Mouse (Mus musculus): ENCODE data around the gene Eif4e.

Gene Eif4e

DNA sequence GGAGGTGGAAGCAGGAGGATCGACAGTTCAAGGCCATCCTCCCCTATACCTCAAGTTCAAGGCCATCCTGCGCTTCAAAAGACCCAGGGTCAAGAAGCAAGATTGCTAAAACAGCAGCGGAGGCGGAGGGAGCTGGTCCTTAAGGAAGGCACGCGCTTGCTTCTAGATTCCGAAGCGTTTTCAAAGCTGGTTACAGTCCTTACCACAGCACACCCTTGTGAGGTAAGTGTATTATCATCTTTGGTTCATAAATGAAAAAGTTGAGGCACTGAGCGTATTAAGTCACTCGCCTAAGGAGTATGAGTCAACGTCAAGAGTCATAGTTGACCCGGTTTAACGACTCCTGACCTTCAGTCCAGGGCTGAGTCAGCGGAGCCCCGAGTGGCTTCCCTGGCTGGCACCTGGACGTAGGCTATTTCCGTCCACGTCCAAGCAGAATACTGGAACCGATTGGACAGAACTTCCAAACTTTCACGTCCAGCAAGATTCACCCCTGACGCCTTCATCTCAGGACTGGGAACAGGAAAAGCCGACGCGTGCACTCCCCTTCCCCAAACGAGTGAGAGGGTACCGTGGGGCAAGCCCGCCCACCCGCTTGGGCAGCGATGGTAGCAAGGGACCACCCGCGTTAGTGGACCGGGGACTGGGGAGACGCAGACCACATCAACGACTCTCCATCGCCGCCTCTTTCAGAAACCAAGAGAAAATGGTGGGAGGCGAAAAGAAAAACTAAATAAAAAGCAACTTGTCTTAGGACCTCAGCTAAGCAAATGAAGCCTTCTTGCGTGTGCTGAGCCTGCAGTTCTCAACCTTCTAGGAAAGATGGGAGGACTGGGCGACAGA is at the start of gene Eif4e:
Gene Eif4e (plus strand): TSS at position 107 of the 843 bp plus-strand sequence.
- peak; percentile 54 for DNase-seq (ENCODE audit: low read depth, low spot score)

DNA sequence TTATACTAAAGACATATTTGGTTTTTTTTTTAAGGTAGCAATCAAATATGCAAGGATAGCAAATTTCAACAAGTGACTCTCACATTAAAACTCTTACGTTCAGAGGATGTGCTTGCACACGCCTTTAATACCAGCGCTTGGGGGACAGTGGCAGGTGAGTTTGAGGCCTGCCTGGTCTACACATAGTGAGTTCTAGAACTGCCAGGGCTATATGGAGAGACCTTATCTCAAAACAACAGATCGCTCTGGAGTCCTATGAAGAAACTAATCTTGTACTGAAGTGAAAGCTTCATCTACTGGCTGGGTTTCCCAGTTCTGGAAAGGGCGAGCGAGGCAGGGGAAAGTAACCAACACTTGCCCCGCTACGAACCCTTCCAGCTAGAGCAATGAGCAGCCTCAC is 46.5 kb upstream of the Eif4e start:
- DNase-seq (ENCODE audit: low read depth, low spot score), result no peak

DNA sequence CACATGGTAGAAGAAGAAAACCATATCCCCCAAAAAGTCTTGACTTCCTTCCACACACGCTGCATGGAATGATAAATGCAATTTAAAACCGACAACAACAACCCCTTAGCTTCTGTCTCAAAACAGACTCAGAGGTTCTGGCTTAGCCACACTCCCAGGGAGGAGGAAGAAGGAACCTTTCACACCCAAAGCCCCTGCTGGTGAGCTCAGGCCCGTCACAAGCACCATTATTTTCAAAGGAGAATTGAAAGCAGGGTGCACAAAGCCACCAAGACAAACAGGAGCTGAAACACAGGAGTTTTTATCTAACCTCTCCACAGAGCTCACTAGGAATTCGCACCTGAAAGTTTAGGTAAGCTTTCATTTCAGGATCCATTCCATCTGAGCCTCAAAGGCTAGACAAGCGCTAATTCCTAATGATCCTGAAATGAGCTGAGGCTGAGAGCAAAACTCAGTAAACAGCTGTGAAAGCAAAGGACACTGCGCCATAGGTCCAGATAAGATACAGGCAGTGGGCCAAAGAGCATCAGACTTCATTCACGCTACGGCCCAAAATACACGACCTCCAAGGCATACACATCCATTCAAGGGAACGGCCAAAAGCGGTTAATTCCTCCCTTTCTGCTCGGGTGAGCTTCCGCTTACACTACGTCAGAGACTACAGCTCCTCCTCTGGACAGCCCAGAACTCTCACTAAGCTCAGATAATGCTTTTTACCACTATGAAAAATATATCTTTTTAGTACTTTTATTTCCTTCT is 44.3 kb upstream of the Eif4e start:
- no peak for DNase-seq (ENCODE audit: low read depth, low spot score)

DNA sequence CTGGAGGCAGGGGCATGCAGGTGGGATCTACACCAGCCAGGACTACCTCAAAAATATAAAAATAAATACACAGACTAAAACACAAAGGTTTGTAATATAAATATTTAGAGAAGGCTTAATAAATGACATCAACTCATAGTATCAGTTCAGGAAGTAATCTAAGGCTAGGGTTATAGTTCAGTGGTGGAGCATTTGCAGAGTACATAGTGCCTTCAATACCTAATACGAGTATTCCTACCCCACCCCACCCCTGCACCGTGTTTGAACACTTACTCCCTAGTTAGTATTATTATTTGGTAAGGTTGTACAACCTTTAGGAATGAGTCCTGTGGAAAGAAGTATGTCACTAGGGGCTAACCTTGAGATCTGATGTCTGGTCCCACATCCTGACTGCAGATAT is 42.7 kb upstream of the Eif4e start:
- no peak for DNase-seq (ENCODE audit: low read depth, low spot score)

DNA sequence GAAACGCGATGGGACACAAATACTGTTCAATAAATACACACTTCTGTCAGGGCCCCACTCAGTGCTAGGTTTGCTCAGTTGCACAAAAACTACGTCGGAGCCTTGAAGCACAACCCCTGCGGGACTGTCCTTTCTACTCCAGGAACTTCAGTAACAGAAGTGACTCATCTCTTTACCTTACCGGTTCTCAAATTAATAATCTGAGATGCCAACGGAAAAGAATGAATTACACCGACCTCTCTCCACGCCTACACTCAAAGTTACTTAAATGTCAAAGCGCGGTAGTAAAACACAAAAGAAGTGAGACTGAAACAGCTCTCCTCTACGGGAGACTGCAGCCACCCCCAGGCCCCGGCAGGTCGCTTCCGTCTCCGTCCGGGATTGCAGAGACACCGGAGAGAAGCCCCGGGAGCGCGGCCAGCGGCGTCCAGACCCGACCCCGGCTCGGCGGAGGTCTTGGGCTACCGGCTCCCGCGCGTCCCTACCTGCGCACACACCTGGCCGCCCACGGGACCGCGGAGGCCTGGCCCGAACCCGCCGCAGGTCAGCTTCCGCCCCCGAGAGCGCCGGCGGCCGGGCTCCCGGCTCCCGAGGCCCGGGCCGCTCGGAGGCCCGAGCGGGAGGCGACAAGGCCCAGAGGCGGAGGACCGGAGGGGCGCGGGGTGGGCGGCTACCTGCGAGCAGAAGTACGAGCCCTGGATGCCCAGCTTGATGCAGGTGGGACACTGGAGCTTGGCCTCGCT is 37.2 kb upstream of the Eif4e start:
- no peak for DNase-seq (ENCODE audit: low read depth, low spot score)

DNA sequence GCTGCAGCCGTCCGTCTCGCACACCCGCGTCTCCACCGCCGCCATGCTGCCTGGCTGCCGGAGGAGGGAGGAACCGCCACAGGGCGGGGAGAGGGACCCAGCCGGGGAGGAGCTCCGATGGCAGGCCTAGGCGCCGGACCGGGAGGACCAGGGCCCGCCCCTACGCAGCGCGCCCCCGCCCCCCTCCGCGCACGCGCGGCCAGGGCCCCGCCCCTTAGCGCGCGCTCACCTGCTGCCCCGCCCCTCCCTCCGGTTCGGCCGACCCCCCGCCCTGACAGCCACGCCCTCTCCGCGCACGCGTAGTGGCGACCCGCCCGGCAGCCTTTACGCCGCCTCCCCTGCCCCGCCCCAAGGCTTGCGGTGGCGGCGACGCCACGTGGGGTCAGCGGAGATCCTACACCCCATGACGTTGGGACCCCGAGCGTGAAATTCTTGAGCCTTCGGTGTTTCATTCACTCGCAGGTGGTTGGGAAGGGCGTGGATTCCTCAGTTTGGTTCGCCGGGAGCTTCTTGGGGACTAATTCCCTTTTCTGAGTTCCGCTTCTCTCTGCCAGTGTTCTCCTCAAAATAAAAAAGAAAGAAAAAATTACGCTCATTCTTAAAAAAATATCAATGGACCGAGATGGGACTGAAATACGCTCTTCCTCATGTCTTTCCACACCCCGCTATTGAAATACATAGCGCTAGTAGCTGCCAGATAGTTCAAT is 36.5 kb upstream of the Eif4e start, which contains the start of gene Metap1:
Gene Metap1 (minus strand): TSS at position 189 of the 707 bp plus-strand sequence.
- DNase-seq (ENCODE audit: low read depth, low spot score), result peak; percentile 95

DNA sequence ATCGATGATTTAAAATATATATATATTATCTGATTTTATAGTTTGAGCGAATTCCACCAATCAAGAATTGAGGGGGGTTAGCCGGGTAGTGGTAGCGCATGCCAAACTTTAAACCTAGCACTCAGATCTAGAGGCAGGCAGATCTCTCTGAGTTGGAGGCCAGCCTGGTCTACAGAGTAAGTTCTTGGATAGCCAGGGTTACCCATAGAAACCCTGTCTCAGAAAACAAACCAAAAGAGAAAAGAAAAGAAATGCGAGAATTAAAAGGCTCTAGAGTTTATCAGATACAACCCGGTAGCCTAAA is 36.0 kb upstream of the Eif4e start:
- no peak for DNase-seq (ENCODE audit: low read depth, low spot score)

DNA sequence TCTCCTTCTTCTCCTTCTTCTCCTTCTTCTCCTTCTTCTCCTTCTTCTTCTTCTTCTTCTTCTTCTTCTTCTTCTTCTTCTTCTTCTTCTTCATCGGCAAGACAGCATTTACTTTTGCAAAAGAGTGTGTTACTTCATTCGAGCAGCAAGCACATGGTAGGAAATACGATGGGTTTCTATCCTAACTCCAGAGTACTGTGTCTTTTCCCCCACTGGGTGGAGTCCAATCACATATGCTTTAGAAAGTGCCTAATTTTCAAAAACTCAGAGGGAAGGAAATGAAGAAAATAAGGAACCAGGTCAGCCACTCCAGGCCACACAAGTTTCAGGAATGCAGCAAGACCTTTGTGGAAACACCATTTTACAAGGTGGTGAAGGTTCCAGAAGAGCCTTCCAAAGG is 32.3 kb upstream of the Eif4e start:
- no peak for DNase-seq (ENCODE audit: low read depth, low spot score)

DNA sequence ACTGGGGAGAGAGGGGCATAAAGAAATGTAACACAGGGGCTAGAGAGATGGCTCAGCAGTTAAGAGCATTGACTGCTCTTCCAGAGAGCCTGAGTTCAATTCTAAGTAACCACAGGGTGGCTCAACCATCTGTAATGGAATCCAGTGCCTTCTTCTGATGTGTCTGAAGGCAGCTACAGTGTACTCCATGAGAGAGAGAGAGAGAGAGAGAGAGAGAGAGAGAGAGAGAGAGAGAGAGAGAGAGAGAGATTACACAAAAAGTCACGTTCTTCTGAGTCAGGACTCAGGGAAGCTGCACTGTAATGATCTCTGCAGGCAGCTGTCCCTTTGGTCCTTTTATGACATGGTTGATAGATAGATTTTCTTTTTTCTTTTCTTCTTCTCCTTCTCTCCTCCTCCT is 31.4 kb upstream of the Eif4e start:
- no peak for DNase-seq (ENCODE audit: low read depth, low spot score)

DNA sequence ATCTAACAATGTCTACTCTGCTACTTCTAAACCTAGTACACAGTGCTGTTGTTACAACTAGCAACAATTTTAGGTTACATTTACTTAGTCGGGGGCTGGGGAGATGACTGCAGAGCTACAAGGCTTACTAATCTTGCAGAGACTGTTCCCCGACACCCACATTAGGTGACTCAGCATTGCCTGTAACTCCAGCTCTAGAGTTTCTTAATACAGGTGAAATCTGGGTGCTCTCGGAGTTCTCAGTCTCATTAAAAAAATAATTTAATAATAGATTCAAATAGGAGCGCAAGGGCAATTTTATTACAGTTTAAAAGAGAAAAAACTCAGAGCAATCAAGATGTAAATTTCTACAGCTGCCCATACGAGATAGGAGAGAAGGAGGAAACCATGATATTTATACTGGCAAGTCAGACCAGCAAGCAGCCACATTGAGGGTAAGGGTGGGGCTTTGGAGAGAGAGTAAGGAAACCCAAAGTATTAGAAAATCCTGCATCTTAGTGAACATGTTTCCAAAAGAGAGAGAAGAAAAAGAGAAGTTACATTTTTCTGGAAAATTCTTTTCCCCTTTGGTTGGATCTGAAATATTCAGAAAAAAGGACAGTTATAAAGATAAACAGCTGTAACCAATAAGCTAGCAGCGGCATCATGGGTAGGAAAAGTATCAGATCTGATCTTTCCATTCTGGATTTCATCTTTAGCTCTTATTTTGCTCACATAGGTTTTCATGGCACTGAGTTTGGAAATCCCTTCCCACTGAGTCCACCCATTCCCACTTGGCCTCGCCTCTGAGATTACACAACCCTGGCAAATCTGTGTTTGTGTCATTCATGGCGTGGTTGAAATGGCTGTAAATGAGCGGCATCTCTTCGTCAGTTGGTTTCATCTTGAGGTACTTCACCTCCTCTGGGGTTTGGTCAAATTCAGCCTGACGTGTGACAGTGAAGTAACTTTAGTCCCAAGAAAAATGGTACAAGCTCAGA is 30.5 kb upstream of the Eif4e start:
- DNase-seq (ENCODE audit: low read depth, low spot score), result no peak

DNA sequence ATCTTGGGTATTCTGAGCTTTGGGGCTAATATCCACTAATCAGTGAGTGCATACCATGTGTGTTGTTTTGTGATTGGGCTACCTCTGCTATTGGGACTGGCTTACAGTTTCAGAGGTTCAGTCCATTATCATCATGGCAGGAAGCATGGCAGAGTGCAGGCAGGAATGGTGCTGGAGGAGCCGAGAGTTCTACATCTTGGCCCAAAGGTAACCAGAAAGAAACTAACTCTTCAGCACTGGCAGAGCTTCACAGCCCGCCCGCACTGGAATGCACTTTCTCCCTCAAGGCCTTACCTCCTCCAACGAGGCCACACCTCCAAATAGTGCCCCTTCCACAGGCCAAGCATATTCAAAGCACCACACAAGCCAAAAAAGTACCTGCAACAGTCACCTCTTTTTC is 27.2 kb upstream of the Eif4e start:
- DNase-seq (ENCODE audit: low read depth, low spot score), result no peak

DNA sequence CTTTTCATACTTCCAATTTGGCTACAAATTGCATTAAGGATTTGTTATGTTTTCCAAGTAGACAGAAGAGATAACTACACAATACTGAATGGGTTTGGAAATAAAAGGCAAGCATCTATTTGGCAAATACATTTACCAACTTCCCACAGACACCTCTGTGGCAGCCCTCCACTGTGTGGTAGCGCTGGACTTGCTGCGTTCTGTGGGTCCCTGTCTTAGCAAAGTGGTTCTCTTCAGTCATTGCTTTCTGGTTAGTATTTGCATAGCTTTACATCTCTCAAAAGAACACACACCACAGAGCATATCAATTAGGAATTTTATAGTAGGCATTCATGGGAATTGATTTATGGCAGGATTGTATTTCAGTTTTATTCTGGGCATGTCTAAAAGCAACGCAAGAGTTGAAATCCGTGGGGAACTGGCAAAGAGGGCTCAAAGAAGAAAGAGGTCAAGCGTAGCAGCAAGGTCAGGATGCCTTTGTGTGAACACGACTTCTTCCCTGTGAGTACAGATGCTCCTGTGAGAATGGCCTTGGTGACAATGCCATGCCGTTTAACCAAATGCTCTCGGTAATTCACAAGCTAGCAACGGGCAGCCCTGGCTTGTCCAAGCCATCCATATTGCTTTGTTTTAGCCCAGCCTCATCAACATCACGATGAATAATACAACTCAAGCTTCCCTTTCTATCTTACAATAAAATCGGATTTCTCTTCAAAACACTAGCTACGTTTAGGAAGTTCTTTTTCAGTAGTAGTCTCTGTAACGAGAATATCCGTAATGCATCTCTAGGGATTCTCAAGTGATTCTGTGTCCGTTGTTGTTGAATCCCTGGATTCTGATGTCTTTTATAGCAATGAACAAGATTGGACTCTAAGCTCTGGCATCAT is 25.9 kb upstream of the Eif4e start:
- no peak for DNase-seq (ENCODE audit: low read depth, low spot score)

DNA sequence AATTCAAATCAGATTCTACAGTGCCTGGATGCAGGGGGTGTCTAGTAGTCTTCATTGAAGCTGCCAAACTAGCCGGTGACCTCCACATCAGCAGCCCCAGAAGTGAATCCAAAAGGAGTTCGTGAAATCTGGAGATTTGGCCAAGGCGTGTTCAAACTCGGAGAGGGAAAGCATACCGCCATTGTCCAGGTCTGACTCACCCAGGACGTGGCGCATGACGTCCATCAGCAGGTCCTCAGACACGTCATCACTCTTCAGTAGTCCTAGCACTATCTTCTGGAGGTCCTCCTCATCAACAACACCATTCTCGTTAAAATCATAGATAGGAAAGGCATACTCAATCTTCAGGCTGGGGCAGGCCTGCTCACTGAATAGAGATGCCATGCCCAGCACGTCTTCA is 22.2 kb upstream of the Eif4e start:
- DNase-seq (ENCODE audit: low read depth, low spot score), result no peak

DNA sequence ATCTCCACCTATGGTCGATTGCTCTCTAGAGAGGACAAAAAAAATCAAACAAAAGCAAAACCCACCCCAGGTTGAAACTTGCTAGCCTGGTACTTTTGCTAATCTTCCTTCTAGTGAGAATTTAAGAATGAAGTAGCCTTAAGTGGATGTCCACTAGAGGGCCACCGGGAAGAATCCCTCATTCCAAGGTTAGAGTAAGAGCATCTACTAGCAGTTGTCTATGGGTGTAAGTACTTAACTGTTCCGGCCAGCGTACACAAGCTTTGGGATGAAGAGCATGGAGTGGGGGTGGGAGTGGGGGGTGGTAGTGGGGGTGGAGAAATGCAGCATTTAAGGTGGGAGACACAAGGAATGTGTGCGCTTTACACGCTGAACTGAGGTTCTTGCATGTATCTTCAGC is 19.2 kb upstream of the Eif4e start:
- no peak for DNase-seq (ENCODE audit: low read depth, low spot score)

DNA sequence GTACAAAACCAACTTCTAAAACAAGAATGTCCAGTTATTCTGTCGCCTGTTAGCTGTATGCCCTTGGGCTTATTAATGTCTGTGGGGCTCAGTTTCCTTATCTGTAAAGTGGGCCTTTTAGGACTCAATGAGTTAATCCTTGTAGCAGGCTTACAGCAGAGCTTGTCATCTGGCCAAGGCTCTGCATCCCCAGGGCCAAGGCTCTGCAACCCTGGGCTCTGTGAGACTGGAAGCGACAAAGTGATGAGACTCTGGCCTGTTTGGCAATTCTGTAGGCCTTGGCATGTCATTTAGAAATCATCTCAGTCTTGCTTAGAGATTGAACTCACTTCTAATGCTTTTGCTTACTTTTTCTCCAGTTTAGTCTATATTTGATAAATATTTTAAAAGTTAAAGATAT is 16.4 kb upstream of the Eif4e start:
- no peak for DNase-seq (ENCODE audit: low read depth, low spot score)

DNA sequence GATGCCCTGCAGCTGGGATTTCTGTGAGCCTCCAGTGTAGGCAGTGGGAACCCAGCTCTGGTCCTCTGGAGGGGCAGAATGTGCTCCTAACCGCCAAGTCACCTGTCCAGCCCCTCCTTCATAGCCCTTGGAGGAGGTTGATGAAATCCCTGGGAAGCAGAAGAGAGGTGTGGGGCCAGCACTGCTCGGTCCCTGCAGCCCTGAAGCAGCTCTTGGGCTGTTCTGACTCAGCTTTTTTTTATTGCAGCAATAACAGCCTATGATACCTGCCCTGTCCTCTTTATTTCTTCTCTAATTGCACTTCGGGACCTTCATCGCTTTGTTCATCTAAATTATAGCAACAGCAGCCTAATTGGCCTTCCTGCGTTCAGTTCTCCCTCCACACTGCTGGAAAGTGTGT is 15.5 kb upstream of the Eif4e start:
- DNase-seq (ENCODE audit: low read depth, low spot score), result no peak

DNA sequence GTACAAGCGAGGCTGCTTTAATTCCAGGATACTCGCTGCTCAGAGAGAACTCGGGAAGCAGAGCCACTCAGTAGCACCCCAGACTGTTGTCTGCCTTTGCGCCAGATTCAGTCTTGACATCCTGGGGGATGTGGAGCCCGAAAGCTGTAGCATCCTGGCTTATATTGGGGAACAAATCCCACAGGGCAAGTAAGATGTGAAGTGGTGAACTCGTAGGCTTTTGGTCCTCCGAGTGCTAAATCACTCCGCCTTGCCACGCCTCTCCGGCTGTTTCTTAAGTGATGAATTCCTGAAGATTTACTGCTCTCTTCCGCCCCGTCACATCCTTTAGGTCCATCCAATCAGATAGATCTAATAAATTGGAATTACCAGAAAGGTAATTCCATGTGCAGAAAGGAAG is 12.7 kb upstream of the Eif4e start:
- no peak for DNase-seq (ENCODE audit: low read depth, low spot score)

DNA sequence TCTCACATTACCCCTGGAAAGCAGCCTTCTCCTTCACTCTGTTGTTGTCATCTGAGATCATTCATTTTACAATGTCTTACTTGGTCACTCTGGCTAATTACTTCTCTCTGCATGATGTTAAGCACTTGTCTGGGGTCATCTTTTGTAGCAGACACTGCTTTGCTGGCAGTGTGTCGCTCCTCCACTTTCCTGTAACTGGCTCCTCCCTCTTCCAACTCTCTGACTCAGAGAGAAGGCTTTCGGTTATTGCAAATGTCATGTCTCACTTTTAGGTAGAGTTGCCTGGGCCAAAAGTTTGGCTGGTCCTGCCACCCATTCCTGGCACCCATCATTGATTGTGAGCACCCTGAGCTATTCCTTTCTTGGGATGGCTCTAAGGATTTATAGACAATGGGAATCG is 11.2 kb upstream of the Eif4e start:
- no peak for DNase-seq (ENCODE audit: low read depth, low spot score)

DNA sequence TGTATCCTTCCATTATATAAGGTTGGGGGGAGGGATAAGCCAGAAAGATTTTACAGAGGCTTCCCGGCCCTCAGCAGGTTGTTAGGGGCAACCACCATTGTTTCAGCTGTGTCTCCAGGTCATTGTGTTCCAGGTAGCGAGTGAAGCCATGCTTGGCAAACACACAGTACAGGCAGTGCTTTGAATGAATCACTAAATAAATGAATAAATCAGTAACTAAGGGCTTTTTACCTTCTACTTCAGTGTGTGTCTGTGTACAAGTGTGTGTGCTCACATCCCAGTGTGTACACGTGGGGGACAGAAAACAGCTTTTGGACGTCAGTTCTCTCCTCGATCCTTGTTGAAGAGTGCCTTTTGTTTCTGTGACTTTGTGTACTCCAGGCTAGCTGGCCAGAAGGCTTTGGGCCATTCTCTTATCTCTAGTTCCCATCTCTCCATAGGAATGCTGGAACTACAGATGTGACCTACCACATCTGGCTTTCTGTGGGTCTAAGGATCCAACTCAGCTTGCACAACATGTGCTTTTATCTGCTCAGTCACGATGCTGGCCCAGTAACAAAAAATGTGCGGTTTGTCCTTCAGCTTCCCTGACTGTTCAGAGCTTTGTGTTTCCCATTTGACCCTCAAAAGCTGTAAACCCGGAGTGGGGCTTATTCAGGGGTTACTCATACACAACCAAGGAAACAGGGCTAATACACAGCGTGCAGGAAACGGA is 10.2 kb upstream of the Eif4e start:
- no peak for DNase-seq (ENCODE audit: low read depth, low spot score)

Measured in CD4-positive helper T cell, adult 2 months (primary cell).